Mouse (Mus musculus) neural tube, embryonic 12.5 days (tissue): ENCODE measurements around the gene Yeats4. TPM values are rescaled to one million over a fixed set of nuclear protein-coding genes. Genes with fewer than 3 reads are reported as not detected.

ENCODE experiments used
- ATAC-seq: fragments of 200-750 bp; cut with Nextera tagmentation; 2 replicates; pipeline ENCODE4 v1.8.0; 2017; ENCODE audit warnings: low read depth, mild to moderate bottlenecking, moderate TSS enrichment, moderate library complexity; ENCODE audit not compliant: low FRiP score
- H3K27ac ChIP-seq: fragments of 300-500 bp; sonication (generic); 2 replicates; pipeline ENCODE4 v1.5.1; 2016
- H3K27me3 ChIP-seq: fragments of 300-500 bp; sonication (generic); replicated peaks from 2 replicates; pipeline ENCODE4 v1.6.1; 2016; ENCODE audit warnings: mild to moderate bottlenecking
- H3K36me3 ChIP-seq: fragments of 300-500 bp; sonication (generic); 2 replicates; pipeline ENCODE4 v1.6.1; 2016; ENCODE audit warnings: mild to moderate bottlenecking
- H3K4me1 ChIP-seq: fragments of 300-500 bp; sonication (generic); 2 replicates; pipeline ENCODE4 v1.6.1; 2016
- H3K4me2 ChIP-seq: fragments of 300-500 bp; sonication (generic); replicated peaks from 2 replicates; pipeline ENCODE4 v1.6.1; 2016; ENCODE audit warnings: mild to moderate bottlenecking
- H3K4me3 ChIP-seq: fragments of 300-500 bp; sonication (generic); 2 replicates; pipeline ENCODE4 v1.5.1; 2016
- H3K9ac ChIP-seq: fragments of 300-500 bp; sonication (generic); 2 replicates; pipeline ENCODE4 v1.6.1; 2016; ENCODE audit warnings: mild to moderate bottlenecking
- H3K9me3 ChIP-seq: fragments of 300-500 bp; sonication (generic); 2 replicates; pipeline ENCODE4 v1.6.1; 2016; ENCODE audit warnings: mild to moderate bottlenecking
- WGBS: fragments of 180-500 bp; shearing (Covaris S2); methylation state at CpG from one replicate; pipeline ENCODE4 v1.1.7; 2016; 5-methylcytosine and 5-hydroxymethylcytosine counted together
- polyA plus RNA-seq: library from polyadenylated mRNA; unstranded; fragments of >200 nt; fragmentation: Nextera tagmentation; extraction: Ambion mirVana; gene quantifications from 2 replicates; pipeline ENCODE4 v1.2.1, GENCODE M21; 2016

The Yeats4 gene
- polyA plus RNA-seq, 1 experiment from 2014 or later = 125 TPM

- no peak overlapping the region for H3K27ac ChIP-seq
- no peaks in the 10 kb centered on the region for H3K36me3 ChIP-seq
- no peak for ATAC-seq
- H3K4me3 ChIP-seq = no peak overlapping the region
- no peaks in the 10 kb centered on the region for H3K9me3 ChIP-seq
- no peak overlapping the region for H3K9ac ChIP-seq
- H3K4me1 ChIP-seq = 0 out of 2 replicates have a peak, but pooled peaks cover 3% of the 10 kb centered on the region
- no peaks in the 10 kb centered on the region for H3K27me3 ChIP-seq
- 90% methylated on average over 3 of the region's 3 CpGs for WGBS
- H3K4me2 ChIP-seq = no peak overlapping the region
Measured at GRCm38 (mm10) chr10:117196696-117197095, 27.6 kb downstream of the Yeats4 start.

GRCm38 (mm10) chr10:117195748-117196147 is 28.6 kb downstream of the Yeats4 start:
- WGBS = 98% methylated on average over 4 of the region's 4 CpGs
- Histone ChIP-seq H3K27me3 (no peaks in the 10 kb centered on the region), H3K4me2 (no peak overlapping the region), H3K4me3 (no peak overlapping the region), H3K9ac (no peak overlapping the region), H3K4me1 (0 out of 2 replicates have a peak, but pooled peaks cover 3% of the 10 kb centered on the region), H3K36me3 (no peaks in the 10 kb centered on the region), H3K9me3 (no peaks in the 10 kb centered on the region), H3K27ac (no peak overlapping the region)
- ATAC-seq = no peak

- Histone ChIP-seq H3K4me2 (no peak overlapping the region), H3K9me3 (no peaks in the 10 kb centered on the region), H3K27ac (no peak overlapping the region), H3K4me3 (no peak overlapping the region), H3K36me3 (no peaks in the 10 kb centered on the region), H3K4me1 (0 out of 2 replicates have a peak, but pooled peaks cover 3% of the 10 kb centered on the region), H3K9ac (no peak overlapping the region), H3K27me3 (no peaks in the 10 kb centered on the region)
- WGBS = 92% methylated on average over 12 of the region's 12 CpGs
- no peak for ATAC-seq
Measured at GRCm38 (mm10) chr10:117195005-117195404, 29.3 kb downstream of the Yeats4 start.

GRCm38 (mm10) chr10:117193364-117193763 is 30.9 kb downstream of the Yeats4 start:
- ATAC-seq = no peak
- no peaks in the 10 kb centered on the region for H3K36me3 ChIP-seq
- WGBS = 73% methylated on average over 5 of the region's 5 CpGs

GRCm38 (mm10) chr10:117185399-117186089 is 38.8 kb downstream of the Yeats4 start:
- Histone ChIP-seq H3K27me3 (no peaks in the 10 kb centered on the region), H3K27ac (no peak overlapping the region), H3K4me3 (no peak overlapping the region), H3K4me1 (no peaks in the 10 kb centered on the region), H3K36me3 (no peaks in the 10 kb centered on the region), H3K4me2 (no peak overlapping the region), H3K9me3 (no peaks in the 10 kb centered on the region), H3K9ac (no peak overlapping the region)
- ATAC-seq = no peak
- WGBS = 78% methylated on average over 9 of the region's 9 CpGs

More at GRCm38 (mm10) chr10:117193364-117193763, 30.9 kb downstream of the Yeats4 start:
- no peaks in the 10 kb centered on the region for H3K9me3 ChIP-seq
- H3K27ac ChIP-seq = no peak overlapping the region
- no peak overlapping the region for H3K4me3 ChIP-seq
- no peaks in the 10 kb centered on the region for H3K27me3 ChIP-seq
- H3K4me1 ChIP-seq = no peaks in the 10 kb centered on the region
- H3K9ac ChIP-seq = no peak overlapping the region
- H3K4me2 ChIP-seq = no peak overlapping the region

- no peaks in the 10 kb centered on the region for H3K36me3 ChIP-seq
- no peaks in the 10 kb centered on the region for H3K9me3 ChIP-seq
- no peaks in the 10 kb centered on the region for H3K27me3 ChIP-seq
- no peak overlapping the region for H3K4me3 ChIP-seq
- H3K4me2 ChIP-seq = no peak overlapping the region
- no peaks in the 10 kb centered on the region for H3K4me1 ChIP-seq
- no peak overlapping the region for H3K9ac ChIP-seq
- no peak overlapping the region for H3K27ac ChIP-seq
- 65% methylated on average over 3 of the region's 3 CpGs for WGBS
- ATAC-seq = no peak
Measured at GRCm38 (mm10) chr10:117181098-117181497, 43.2 kb downstream of the Yeats4 start.

- Histone ChIP-seq H3K27me3 (no peaks in the 10 kb centered on the region), H3K36me3 (no peaks in the 10 kb centered on the region), H3K27ac (no peak overlapping the region), H3K4me3 (no peak overlapping the region), H3K9me3 (no peaks in the 10 kb centered on the region), H3K4me2 (no peak overlapping the region), H3K4me1 (no peaks in the 10 kb centered on the region), H3K9ac (no peak overlapping the region)
- ATAC-seq = no peak
- 72% methylated on average over 12 of the region's 12 CpGs for WGBS
Measured at GRCm38 (mm10) chr10:117174645-117175044, 49.7 kb downstream of the Yeats4 start.

- H3K27ac ChIP-seq = no peak overlapping the region
- H3K27me3 ChIP-seq = no peaks in the 10 kb centered on the region
- ATAC-seq = no peak
- no peak overlapping the region for H3K9ac ChIP-seq
- H3K36me3 ChIP-seq = no peaks in the 10 kb centered on the region
- no peaks in the 10 kb centered on the region for H3K9me3 ChIP-seq
- H3K4me2 ChIP-seq = no peak overlapping the region
- H3K4me1 ChIP-seq = no peaks in the 10 kb centered on the region
- no peak overlapping the region for H3K4me3 ChIP-seq
- WGBS = 46% methylated on average over 13 of the region's 13 CpGs
Measured at GRCm38 (mm10) chr10:117173566-117174438, 50.5 kb downstream of the Yeats4 start.

- 91% methylated on average over 1 of the region's 1 CpGs for WGBS
- no peak overlapping the region for H3K4me3 ChIP-seq
Measured at GRCm38 (mm10) chr10:117173111-117173510, 51.2 kb downstream of the Yeats4 start.

GRCm38 (mm10) chr10:117172069-117172468 is 52.2 kb downstream of the Yeats4 start:
- no peak for ATAC-seq
- Histone ChIP-seq H3K4me1 (no peaks in the 10 kb centered on the region), H3K27me3 (no peaks in the 10 kb centered on the region), H3K4me3 (no peak overlapping the region), H3K36me3 (no peaks in the 10 kb centered on the region), H3K27ac (no peak overlapping the region), H3K9me3 (no peaks in the 10 kb centered on the region), H3K9ac (no peak overlapping the region), H3K4me2 (no peak overlapping the region)
- 58% methylated on average over 3 of the region's 3 CpGs for WGBS

More at GRCm38 (mm10) chr10:117173111-117173510, 51.2 kb downstream of the Yeats4 start:
- Histone ChIP-seq H3K4me1 (no peaks in the 10 kb centered on the region), H3K36me3 (no peaks in the 10 kb centered on the region), H3K27me3 (no peaks in the 10 kb centered on the region), H3K9me3 (no peaks in the 10 kb centered on the region), H3K9ac (no peak overlapping the region), H3K27ac (no peak overlapping the region), H3K4me2 (no peak overlapping the region)
- ATAC-seq = no peak

- Histone ChIP-seq H3K27me3 (no peaks in the 10 kb centered on the region), H3K4me3 (no peak overlapping the region), H3K9ac (no peak overlapping the region), H3K36me3 (no peaks in the 10 kb centered on the region), H3K9me3 (no peaks in the 10 kb centered on the region), H3K4me2 (no peak overlapping the region), H3K4me1 (no peaks in the 10 kb centered on the region), H3K27ac (no peak overlapping the region)
- WGBS = 79% methylated on average over 11 of the region's 11 CpGs
- no peak for ATAC-seq
Measured at GRCm38 (mm10) chr10:117166785-117167425, 57.4 kb downstream of the Yeats4 start.
